Mouse (Mus musculus) cerebellum, adult 18-20 months (tissue): ENCODE results near the gene Tmc6.

Experiments
- DNase-seq, 2 experiments: peaks; one replicate each; pipeline ENCODE4 v3.0.0; 2021

The Tmc6 gene

GRCm38 (mm10) chr11:117779434-117780198, 2.4 kb downstream of the Tmc6 start:
- DNase-seq = no peak

- DNase-seq = no peak
Measured at GRCm38 (mm10) chr11:117778851-117779433, 3.1 kb downstream of the Tmc6 start.

- DNase-seq = no peak
Measured at GRCm38 (mm10) chr11:117778031-117778430, 4.0 kb downstream of the Tmc6 start.

DNA sequence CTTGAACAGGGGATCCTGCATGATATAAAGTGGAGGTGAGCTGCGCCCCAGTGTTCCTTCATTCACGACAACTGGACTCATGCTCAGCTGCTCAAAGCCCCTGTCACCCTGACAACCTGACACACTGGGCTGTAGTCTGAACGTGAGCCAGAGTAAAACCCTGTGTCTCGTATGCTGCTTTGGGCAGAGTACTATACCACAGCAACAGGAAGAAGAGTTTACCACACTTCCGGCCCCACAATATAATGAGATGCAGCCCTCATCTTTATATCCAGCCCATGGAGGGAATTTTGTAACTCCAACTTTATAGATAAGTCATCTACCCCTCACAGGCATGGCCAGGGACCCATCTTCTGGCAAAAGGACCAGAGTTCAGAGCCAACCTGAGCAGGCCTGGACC, 4.9 kb downstream of the Tmc6 start:
- no peak for DNase-seq

GRCm38 (mm10) chr11:117776085-117776792, 5.8 kb downstream of the Tmc6 start:
- no peak for DNase-seq

DNA sequence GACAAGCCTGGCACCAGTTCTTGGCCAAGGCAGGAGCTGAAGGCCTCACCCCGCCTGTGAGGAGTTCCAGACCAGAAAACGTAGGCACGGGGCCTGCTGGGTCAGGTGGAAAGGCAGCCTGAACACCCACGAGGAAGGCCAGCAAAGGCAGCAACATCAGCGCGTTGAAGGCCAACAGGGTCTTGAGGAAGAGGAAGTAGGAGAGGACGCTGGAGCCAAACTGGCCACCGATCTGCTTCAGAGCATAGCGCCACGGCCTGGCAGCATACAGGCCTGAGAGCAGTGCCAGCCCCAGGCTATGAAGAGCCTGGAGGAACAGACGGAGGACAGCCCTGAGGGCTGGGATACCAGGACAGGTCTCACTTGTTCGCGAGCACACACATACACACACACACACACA, 6.5 kb downstream of the Tmc6 start:
- DNase-seq = no peak

DNA sequence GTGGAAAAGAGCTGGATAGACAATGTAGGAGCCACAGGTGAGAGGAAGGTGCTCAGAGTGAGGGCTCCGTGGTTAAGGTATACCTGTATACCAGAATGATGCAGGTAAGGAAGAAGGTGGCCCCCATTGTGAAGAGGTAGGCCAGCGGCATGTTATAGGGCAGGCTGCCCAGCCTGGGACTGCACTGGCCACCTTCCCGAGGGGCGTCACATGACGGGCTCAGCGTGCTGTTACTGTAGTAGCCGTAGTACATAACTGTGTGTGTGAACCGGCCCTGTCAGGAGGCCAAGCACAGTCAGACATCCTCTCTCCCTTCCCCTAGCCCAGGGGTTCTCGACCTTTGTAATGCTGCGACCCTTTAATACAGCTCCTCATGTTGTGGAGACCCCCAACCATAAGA, 7.1 kb downstream of the Tmc6 start:
- no peak for DNase-seq

DNA sequence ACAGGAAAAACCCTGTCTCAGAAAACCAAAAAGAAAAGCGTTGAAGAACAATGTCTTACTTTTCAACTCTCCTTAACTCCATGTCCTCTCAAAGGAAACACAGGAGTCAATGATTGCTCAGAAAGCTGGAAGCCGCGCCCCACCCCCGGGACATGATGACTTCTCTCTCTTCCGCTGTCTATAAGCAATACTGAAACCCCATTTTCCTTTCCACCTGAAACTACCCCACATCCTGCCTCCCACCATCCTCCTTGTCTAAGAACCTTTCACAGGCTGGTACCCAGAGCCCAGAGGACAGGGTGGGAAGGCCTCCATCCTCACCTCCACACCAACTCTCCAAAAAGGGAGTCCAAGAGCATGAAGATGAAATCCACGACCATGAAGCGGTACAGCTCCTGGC, 9.6 kb downstream of the Tmc6 start:
- no peak for DNase-seq

GRCm38 (mm10) chr11:117770407-117770806, 11.6 kb downstream of the Tmc6 start:
- no peak for DNase-seq

GRCm38 (mm10) chr11:117769683-117770047, 12.3 kb downstream of the Tmc6 start:
- no peak for DNase-seq

DNA sequence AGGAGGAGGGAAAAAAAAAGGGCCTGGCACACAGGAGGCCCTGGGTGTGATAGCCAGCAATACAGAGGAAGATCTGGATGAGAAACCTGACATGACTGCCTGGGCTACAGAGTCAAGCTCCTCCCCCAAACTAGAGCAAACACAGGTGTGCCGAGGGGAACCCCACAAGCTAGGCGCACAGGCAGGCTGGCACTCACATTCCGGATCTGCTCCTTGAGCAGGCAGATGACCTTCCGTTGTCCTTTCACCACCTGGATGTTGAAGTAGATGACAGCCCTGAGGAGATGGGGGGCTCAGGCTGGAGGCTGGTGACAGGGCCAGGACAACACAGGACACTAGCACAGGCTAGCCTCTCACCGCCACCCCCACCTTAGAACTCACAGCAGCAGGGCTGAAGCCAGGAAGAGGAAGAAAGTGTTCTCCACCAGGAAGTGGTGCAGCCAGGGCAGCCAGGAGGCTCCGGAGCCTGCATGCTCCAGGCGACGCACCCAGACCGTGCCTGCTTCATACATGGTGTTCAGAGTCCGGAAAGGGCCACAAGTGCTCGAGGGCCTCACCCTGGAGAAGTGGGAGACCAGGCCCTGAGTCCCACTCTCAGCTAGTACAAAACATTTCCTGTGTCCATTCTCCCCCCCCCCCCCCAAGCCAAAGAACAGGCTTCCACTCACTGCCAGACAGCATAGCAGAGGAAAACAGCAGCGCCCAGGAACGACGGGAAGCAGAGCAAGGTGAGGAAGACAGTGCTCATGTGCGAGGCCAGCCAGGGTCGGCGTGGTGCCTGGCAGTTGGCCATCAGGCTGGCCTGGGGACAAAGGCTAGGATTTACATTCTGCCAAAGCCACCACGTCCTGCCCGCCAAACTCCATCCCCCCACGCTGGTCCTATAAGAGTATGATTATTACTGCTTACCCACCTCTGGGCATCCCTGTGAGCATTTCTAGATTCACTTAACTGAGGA, 13.0 kb downstream of the Tmc6 start:
- DNase-seq = no peak

- no peak for DNase-seq
Measured at GRCm38 (mm10) chr11:117766275-117766674, 15.7 kb downstream of the Tmc6 start.

GRCm38 (mm10) chr11:117765361-117765760, 16.6 kb downstream of the Tmc6 start:
- DNase-seq = no peak

GRCm38 (mm10) chr11:117764319-117764718, 17.7 kb downstream of the Tmc6 start:
- DNase-seq = no peak

DNA sequence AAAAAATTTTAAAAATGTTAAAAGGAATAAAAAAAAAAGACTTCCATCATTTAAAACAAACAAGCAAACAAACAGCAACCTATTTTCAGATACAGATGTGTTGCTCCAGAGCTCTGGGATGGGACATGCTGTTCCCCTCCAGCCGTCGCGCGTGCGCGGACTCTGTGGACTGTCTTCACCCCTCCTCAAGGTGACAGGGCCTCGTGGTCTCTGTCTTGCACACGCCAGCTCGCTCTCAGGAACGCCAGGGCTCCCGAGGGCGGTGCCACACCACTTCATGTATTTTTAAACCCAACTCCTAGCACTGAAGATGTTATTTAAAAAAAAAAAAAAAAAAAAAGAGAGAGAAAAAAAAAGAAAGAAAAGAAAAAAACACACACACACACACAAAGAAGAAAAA, 19.8 kb downstream of the Tmc6 start:
- DNase-seq = no peak

DNA sequence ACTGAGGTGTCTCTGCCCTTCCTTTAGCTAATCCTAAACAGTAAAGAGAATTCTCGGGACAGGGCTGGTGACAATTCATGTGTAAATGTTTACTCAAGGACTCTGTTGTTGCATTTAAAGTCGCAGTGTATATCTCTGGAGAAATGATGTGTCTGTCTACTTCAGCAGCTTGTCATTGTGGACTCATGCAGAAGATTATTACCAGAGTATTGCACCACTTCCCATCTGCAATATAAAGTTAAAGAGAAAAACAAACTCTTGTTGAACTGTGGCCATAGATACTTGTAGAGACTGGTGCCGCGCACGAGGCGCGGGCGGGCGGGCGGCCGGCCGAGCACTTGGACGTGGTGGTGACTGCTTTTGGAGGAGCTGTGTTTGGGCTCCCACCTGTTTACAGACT, 20.2 kb downstream of the Tmc6 start:
- no peak for DNase-seq

DNA sequence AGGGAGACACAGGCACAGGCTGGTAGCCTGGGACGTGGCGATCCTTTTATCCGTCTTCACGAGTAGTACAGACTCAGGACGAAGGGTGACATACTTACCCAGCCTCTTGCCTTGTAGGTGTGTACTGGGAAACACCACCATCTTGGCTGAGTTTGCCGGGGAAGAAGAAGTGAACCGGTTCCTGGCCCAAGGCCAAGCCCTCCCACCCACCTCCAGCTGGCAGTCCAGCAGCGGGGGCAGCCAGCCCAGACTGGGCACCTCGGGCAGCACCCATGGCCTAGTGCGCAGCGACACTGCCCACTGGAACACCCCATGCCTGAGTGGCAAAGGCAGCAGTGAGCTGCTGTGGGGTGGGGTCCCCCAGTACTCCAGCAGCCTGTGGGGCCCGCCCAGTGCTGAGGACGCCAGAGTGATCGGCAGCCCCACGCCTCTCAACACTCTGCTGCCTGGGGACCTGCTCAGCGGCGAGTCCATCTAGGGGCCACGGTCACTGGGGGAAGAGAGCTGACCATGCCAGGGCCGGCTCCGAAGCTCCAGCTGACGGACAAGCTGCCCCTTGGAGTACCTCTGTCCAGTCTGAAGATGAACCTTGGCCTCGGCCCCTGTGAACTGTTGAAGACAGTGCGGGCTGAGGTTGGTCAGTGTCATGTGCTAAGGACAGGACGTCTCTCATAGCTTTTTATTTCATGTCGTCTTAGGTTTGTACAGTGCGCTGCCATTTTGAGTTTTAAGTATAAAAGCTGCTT, 21.5 kb downstream of the Tmc6 start:
- DNase-seq = no peak

DNA sequence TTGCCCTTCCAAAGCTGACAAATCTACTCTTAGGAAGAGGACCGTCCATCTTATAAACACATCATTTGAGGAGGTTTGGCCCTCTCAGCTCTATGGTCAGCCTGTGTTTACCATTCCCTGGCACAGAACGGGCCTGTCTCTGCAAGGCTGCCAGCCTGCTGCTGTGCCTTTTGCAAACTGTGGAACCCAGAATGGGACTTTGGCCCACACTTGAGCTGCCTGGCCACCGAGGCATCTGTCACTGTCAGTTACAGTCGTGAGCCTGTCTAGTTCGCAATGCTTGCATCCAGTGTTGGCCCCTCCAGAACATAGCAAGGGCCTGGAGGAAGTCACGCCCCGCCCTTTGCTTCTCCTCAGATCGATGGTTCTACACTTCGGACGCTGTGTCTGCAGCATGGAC, 22.7 kb downstream of the Tmc6 start:
- DNase-seq = peak; percentile 56 to 63

GRCm38 (mm10) chr11:117755891-117756290, 26.1 kb downstream of the Tmc6 start:
- no peak for DNase-seq

- no peak for DNase-seq
Measured at GRCm38 (mm10) chr11:117751544-117751943, 30.5 kb downstream of the Tmc6 start.

DNA sequence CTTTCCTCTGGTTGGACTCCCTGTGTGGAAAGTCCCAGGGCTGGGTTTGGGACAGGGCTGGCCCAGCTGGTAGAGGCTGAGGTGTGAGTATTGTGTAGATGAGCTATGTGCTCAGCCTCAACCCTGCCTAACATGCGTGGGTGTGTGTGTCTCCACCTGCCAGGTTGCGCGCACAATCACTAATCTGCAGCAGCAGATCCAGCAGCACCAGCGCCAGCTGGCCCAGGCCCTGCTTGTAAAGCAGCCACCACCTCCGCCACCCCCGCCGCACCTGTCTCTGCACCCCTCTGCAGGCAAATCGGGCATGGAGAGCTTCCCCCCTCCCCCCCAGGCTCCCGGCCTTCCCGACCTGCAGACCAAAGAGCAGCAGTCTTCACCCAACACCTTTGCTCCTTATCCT, 32.6 kb downstream of the Tmc6 start:
- DNase-seq = peak; percentile 47

DNA sequence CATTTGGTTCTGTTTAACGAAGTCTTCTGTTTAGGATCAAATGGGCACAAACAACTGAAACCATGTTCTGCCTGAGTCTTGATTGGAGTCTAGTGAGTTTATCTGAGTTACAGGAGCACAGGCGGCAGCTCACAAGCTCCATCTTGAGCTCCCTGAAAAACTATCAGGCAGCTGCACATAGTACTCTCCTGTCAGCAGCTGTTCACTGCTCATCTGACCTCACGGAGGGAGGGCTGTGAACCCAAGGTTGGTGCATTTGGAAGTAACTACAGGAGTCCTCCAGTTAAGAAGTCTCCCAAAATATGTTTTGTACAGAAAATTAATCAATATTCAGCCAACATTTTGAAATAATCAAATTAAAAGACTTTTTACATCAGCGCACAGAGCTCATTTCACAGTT, 33.4 kb downstream of the Tmc6 start:
- no peak for DNase-seq
